Mouse (Mus musculus) cortical plate, adult 2 months (tissue): ENCODE measurements around the gene Tmem159.

ENCODE experiments used
- CTCF ChIP-seq: fragments of 200-500 bp; IDR thresholded peaks from 2 replicates; pipeline ENCODE4 v1.5.1; 2011; ENCODE audit warnings: mild to moderate bottlenecking, control low read depth, low read length; ENCODE audit not compliant: insufficient read depth; ENCODE audit errors: extremely low read depth
- POLR2A ChIP-seq: fragments of 200-500 bp; IDR thresholded peaks from 2 replicates; pipeline ENCODE4 v1.6.1; 2011; ENCODE audit warnings: mild to moderate bottlenecking, low read length, control low read depth; ENCODE audit not compliant: insufficient read depth; ENCODE audit errors: extremely low read depth

GRCm38 (mm10) chr7:120124844-120125243 lies 22.7 kb downstream of the Tmem159 start:
- TF ChIP-seq CTCF (peak; percentile 89), POLR2A (no peak)
